Mouse (Mus musculus): ENCODE results near the gene Aff1.
A peak's percentile ranks its signal among the peaks of the same experiment; 100 is the strongest.

The Aff1 gene

DNA sequence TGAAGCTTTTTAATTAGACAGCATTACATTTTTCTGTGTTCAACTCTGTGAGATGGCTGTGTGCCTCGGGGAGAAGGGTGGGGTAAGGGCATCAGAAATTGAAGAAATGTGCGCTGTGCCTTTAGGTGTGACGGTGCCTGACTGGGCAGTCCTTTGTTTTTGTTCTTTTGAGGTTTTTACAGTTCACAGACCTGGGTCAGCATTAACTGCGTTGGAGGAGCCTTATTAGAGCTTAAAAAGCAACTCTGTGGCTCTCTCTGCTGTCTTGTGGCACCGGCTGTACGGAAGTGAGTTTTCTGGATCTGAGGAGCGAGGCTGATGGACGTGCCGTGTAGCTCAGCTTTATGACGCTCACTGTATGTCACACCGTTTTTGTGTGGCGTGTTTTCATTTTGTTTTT is 137.0 kb downstream of the Aff1 start:
- DNase-seq (ENCODE audit: inconsistent age in 2 of 2, low spot score in 1 of 2), result no peak

DNA sequence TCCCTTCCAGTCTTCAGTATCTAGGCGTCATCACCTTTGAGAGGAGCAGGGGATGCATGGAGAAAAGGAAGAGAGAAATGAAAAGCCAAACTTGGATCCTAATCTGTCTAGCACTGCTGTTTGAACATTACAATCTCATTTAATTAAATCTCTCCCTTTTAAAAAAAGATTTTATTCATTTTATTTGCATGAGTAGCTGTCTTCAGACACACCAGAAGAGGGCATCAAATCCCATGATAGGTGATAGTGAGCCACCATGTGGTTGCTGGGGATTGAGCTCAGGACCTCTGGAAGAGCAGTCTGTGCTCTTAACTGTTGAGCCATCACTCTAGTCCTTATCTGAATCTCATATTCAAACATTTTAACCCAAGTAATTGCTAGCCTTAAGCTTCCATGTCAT is 138.7 kb downstream of the Aff1 start:
- DNase-seq (ENCODE audit: inconsistent age in 2 of 2, low spot score in 1 of 2), result no peak

- DNase-seq (ENCODE audit: inconsistent age in 2 of 2, low spot score in 1 of 2), result no peak
These were observed 143.4 kb downstream of the Aff1 start for GRCm38 (mm10) chr5:103835471-103836147.

DNA sequence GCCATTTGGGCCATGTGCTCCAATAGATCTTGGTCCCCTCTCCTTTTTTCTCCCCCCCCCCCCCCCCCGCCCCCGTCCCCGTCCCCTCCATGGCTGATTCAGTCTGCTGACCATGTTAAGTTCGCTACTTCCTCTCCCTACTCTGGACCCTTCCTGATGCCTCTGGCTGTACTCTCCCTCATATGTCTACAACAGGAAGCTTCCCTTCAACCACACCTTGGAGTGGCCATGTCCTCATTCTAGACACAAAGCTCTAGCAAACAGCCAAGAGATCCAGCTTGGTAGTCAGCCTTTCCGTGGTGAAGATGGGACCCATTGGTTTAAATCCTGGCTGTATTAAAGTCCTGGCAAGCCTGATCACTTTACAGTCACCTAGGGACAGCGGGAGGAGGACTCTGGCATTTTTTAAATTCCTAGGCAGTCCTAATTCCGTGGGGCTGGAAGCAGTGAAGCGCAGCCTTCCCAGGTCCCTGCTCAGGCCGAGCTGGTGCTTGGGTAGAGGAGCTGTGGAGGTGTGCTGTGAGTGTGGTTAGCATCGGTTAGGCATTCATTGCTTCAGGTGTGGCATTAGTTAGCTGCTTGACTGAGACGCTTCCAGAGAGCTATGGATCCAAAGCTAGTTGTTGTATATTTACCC is 144.1 kb downstream of the Aff1 start:
- DNase-seq (ENCODE audit: inconsistent age in 2 of 2, low spot score in 1 of 2), result no peak

DNA sequence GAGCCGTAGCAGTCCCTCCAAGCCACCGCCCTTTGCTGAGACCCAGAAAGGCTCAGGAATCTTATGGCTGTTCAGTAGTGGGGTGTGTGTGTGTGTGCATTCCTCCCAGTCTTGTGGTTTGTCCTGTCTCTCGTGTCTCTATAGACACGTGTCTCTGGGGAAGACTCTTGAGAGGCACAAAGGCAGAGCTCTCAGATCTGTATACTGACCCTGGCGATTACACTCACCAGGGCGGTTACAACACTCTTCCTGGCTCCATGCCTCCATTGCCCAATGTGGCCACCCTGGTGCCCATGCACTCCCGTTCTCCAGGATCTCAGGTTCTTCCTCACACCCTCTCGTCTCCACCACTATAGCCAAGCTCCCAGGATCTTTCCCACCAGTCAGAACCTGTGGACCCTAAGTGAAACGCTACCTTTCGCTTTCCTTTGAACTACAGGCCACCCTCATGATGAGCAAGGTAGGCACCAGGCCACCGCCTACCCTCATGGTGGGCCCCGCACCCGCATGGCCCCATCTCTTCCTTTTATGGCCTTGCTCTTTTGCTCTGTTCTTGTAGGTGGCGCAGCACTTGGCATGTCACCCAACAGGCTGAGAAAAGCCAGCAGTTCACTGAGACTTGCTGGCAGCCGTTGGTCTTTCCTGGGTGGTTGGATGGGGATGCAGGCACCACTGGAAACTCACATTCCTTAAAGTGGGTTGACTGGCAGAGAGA is 146.5 kb downstream of the Aff1 start:
- DNase-seq (ENCODE audit: inconsistent age in 2 of 2, low spot score in 1 of 2), result peak in 1 of 2 experiments; percentile 93

DNA sequence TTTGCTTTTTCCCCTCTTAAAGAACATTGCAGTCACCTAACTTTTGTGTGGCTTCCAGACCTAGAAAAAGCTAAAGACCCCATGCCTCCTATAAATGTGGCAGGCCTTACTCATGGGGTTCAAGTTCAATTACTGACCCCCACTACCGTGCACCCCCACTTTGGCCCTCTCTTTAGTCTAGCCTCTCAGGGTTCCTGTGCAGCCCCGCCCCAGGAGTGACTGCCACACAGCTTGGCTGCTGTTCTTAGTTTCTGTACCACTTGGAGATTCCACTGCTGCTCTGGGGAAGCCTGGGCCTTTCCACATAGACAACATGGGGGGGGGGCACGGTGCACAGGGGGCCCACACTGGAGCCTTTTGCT is 147.1 kb downstream of the Aff1 start:
- no peak for DNase-seq (ENCODE audit: inconsistent age in 2 of 2, low spot score in 1 of 2)

DNA sequence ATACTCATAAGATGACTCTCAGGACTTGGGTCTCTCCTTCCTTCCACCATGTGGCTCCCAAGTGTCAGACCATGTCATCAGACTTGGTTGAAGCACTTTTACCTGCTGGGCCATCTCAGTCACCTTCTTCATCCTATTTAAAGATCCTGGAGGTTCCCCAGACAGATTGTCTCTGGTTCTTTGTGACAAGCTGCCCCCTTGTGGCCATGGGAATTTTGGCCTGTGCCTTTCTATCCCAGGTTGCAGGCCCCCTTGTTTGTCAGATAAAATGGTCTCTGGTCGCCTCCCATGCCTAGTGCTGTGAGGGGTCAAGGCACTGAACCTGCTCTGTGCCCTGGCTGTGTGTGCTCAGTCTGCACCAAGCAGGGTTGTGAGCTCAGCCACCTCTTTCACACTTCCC is 151.8 kb downstream of the Aff1 start:
- peak in 1 of 2 experiments; percentile 76 for DNase-seq (ENCODE audit: inconsistent age in 2 of 2, low spot score in 1 of 2)

DNA sequence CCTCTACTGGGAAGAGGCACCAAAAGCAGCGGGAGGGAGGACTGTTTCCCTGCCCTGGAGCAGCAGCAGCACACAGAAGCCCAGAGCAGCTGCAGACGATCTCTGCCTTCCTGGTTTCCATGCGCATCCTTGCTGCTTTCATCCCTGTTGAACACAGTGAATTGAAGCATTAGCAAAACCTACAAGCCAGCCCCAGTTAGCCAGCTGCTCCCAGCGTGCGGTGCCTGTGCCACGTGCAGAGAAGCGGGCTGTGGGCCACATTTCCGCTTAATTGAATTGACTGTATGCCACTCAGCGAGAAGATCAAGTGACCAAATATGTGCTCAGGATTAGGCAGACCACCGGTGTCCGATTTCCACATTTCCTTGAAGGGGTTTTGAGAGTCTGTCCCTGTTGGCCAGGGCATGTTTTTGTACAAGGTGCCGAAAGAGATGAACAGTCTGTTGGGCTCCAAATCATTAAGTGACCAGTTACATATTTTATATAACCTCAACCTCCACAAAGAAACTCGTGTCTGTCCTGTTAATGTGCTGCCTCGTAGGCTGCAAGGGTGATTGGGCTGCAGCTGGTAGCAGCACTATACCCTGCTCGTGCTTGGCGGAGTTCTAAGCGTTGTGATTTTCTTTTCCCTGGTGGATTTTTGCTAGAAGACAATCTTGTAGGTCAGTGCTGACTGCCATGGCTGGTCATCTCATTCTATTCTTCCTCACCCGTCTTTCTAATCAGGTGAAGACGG is 153.4 kb downstream of the Aff1 start:
- DNase-seq (ENCODE audit: inconsistent age in 2 of 2, low spot score in 1 of 2), result no peak

DNA sequence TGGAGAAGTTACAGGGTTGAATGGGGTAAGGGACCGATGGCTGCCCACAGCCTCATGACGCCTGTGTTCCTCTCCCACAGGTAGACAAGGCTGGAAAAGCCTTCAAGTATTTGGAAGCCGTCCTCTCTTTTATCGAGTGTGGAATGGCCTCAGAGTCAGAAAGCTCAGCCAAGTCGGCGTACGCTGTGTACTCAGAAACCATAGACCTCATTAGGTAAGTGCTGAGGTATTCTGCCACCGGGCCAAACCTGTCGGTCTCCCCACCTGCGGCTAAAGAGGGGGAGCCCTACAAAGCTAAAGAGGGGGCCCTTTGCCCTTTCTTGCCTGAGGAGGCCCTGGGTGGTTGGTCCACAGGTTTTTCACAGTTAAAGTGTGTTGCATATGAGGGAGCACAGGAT is 154.0 kb downstream of the Aff1 start:
- no peak for DNase-seq (ENCODE audit: inconsistent age in 2 of 2, low spot score in 1 of 2)

DNA sequence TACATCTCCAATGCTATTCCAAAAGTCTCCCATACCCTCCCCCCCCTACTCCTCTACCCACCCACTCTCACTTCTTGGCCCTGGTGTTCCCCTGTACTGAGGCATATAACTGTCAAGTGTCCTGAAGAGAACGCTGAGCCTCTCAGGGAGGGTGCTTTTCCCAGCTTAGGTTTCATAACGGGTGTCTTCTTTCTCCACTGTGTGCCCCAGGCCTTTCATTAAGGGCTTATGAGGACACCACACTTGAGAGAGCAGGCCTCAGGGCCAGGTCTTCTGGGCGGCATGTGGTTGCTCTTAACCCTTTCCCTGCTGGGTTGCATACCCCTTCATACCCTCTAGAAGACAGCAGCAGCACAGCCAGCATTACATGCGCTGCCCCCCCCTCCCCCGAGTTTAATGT is 154.4 kb downstream of the Aff1 start:
- DNase-seq (ENCODE audit: inconsistent age in 2 of 2, low spot score in 1 of 2), result no peak

DNA sequence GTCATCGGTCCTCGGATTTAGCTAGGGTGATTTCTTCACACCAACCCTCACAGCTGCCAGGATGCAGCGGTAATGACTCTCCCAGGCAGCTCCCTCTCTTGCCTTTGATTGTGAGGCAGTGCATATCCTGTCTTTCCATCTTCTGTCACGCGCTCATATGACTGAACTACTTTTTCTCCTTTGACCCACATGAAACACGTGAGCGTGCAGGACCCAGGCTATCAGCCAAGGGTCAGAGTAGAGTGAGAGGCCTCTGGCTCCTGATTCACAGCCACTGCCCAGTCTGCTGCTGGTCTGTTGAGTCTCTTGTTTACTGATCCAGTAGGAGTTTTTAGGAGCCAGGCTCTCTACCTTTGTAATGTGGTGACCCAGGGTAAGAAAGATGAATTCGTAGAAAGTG is 156.4 kb downstream of the Aff1 start:
- DNase-seq (ENCODE audit: inconsistent age in 2 of 2, low spot score in 1 of 2), result peak in 1 of 2 experiments; percentile 68

GRCm38 (mm10) chr5:103852756-103853549 is 160.8 kb downstream of the Aff1 start:
- no peak for DNase-seq (ENCODE audit: inconsistent age in 2 of 2, low spot score in 1 of 2)

DNA sequence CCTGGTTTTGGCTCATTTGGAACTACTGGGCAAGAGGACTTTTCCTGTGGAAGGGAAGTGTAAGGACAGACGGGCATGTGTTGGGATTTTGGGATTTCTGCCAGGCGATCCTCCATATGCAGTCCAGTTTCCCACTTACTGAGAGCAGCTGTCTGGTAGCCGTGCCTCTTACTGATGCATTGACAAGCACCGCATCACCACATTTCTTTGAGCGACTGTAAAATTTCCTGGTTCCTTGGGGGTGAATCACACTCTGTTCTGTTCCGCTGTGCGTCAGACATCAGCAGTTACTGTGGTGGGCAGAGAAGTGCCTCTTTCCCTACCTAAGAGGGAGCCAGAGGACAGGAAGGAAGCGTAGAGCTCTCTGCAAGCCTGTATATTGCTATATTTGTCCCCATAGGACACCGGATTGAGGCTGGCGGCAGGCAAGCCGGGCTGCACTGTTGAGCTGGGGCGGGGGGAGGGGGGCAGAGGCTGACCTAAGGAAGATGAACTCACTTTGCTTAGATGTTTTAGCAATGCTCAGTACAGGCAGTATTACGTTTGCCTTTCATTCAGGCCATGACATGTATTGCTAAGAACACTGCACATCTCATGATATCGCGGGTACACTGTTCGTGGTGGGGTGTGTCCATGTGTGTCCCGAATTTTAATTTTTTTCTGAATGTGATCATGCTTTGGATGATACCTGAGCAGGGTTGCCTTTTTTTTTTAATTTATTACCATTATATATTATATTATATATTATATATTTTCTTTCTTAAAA is 162.1 kb downstream of the Aff1 start:
- no peak for DNase-seq (ENCODE audit: inconsistent age in 2 of 2, low spot score in 1 of 2)

DNA sequence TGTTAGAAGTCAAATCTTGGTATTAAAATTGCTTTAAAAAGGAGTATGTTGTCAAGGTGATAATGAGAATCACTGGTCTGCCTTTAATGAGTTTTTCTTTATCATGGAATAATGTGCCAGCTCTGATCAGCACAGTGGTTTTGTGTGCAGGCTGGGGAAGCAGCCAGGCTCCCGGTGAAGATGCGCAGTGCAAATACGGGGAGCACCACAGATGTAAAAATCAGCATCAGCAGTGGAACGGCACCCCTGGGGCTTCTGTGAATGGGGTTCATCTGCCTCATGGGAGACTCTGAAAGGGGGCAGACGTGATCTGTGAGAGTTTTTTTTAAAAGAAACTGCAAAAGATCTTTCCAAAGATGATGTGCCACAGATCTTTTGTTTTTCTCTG is 162.6 kb downstream of the Aff1 start:
- no peak for DNase-seq (ENCODE audit: inconsistent age in 2 of 2, low spot score in 1 of 2)

GRCm38 (mm10) chr5:103855483-103856211 is 163.5 kb downstream of the Aff1 start:
- DNase-seq (ENCODE audit: inconsistent age in 2 of 2, low spot score in 1 of 2), result no peak

GRCm38 (mm10) chr5:103856286-103857009 is 164.3 kb downstream of the Aff1 start:
- DNase-seq (ENCODE audit: inconsistent age in 2 of 2, low spot score in 1 of 2), result peak; percentile 43 to 83

DNA sequence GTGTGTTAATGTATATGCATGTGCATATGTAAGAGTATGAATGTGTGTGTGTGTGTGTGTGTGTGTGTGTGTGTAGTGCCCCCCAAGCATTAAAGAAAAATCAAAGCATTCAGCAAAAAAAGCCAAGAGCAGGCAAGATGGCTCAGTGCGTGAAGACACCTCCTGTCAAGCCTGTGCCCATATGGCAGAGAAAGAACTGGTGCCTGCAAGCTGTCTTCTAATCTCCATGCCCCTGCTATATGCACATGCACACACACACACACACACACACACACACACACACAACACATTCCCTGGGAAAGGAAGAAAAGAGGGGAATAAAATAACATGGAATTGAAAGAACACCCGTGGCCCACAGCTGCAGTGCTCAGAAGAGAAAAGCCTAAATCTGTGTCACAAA is 165.0 kb downstream of the Aff1 start:
- no peak for DNase-seq (ENCODE audit: inconsistent age in 2 of 2, low spot score in 1 of 2)

GRCm38 (mm10) chr5:103860622-103861021 is 168.4 kb downstream of the Aff1 start:
- peak in 1 of 2 experiments; percentile 62 for DNase-seq (ENCODE audit: inconsistent age in 2 of 2, low spot score in 1 of 2)

GRCm38 (mm10) chr5:103863759-103864158 is 171.6 kb downstream of the Aff1 start:
- DNase-seq (ENCODE audit: inconsistent age in 2 of 2, low spot score in 1 of 2), result no peak

Measured in adrenal gland, adult (tissue).